Mouse (Mus musculus) midbrain, embryonic 11.5 days (tissue): ENCODE measurements around the gene Insm1. TPM values are rescaled to one million over a fixed set of nuclear protein-coding genes. Genes with fewer than 3 reads are reported as not detected.

Experiments used
- ATAC-seq: fragments of 200-750 bp; cut with Nextera tagmentation; 2 replicates; pipeline ENCODE4 v1.8.0; 2017; ENCODE audit warnings: moderate TSS enrichment, moderate library complexity; ENCODE audit not compliant: low FRiP score
- DNase-seq: peaks from one replicate; pipeline ENCODE4 v3.0.0; 2015; ENCODE audit warnings: low spot score; ENCODE audit errors: missing footprints
- H3K27ac ChIP-seq: fragments of 300-500 bp; sonication (generic); 2 replicates; pipeline ENCODE4 v1.5.1; 2014; ENCODE audit warnings: low read depth, low read length
- H3K27me3 ChIP-seq: fragments of 300-500 bp; sonication (generic); 2 replicates; pipeline ENCODE4 v1.6.1; 2014; ENCODE audit warnings: mild to moderate bottlenecking, low read length, moderate library complexity, mixed read lengths; ENCODE audit not compliant: control insufficient read depth, insufficient read depth
- H3K36me3 ChIP-seq: fragments of 300-500 bp; sonication (generic); 2 replicates; pipeline ENCODE4 v1.6.1; 2014; ENCODE audit warnings: mild to moderate bottlenecking, low read length, moderate library complexity, mixed read lengths; ENCODE audit not compliant: control insufficient read depth, insufficient read depth
- H3K4me1 ChIP-seq: fragments of 300-500 bp; sonication (generic); 2 replicates; pipeline ENCODE4 v1.6.1; 2014; ENCODE audit warnings: low read length; ENCODE audit not compliant: control insufficient read depth, insufficient read depth
- H3K4me2 ChIP-seq: fragments of 300-500 bp; sonication (generic); 2 replicates; pipeline ENCODE4 v1.6.1; 2014; ENCODE audit warnings: mild to moderate bottlenecking, moderate library complexity
- H3K4me3 ChIP-seq: fragments of 300-500 bp; sonication (generic); 2 replicates; pipeline ENCODE4 v1.5.1; 2014; ENCODE audit warnings: low read depth, low read length
- H3K9ac ChIP-seq: fragments of 300-500 bp; sonication (generic); 2 replicates; pipeline ENCODE4 v1.6.1; 2014; ENCODE audit warnings: low read length
- H3K9me3 ChIP-seq: fragments of 300-500 bp; sonication (generic); 2 replicates; pipeline ENCODE4 v1.6.1; 2016; ENCODE audit warnings: low read length; ENCODE audit not compliant: control insufficient read depth
- WGBS: fragments of 180-500 bp; shearing (Covaris S2); extraction: QIAGEN DNeasy Blood & Tissue Kit; methylation state at CpG from one replicate; pipeline ENCODE4 v1.1.7; 2014; 5-methylcytosine and 5-hydroxymethylcytosine counted together
- polyA plus RNA-seq: library from polyadenylated mRNA; unstranded; fragments of >200 nt; fragmentation: Nextera tagmentation; extraction: Ambion mirVana; gene quantifications from 2 replicates; pipeline ENCODE4 v1.2.1, GENCODE M21; 2014

Insm1 gene
- polyA plus RNA-seq, 1 experiment from 2014 or later, result 11.7 TPM

DNA sequence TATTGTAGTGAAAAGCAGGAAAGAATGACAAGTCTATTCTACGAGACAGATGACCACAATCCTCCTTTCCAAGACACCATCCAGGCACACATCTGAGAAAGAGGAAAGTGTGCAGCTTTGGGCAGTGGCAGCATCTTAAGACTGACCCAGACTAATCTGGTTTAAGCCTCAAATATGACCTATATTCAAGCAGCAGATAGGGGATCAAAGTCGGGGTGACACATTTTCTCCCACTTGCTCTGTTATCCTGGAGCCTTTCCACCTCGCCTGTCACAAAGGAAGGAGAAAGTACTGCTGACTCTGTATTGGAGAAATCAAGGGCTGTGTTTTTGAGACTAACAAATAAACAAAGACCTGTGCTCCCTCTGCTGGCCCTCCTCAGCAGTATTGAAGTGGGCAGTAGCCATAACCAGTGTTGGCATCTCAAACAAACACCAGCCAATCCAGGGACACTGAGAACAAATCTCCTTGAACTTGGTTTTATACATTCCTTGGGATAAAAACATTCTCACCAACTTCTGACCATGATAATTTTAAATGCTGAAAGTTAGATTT, 34.7 kb downstream of the Insm1 start:
- H3K9ac ChIP-seq, result no peak overlapping the region
- no peaks in the 10 kb centered on the region for H3K9me3 ChIP-seq
- no peaks in the 10 kb centered on the region for H3K36me3 ChIP-seq
- H3K27me3 ChIP-seq, result no peaks in the 10 kb centered on the region; the same call in 1 of the 2 replicates
- DNase-seq (peak; percentile 79), ATAC-seq (no peak)
- H3K4me3 ChIP-seq, result no peak overlapping the region
- no peak overlapping the region; the same call in 1 of the 2 replicates for H3K27ac ChIP-seq
- 56% methylated on average over 3 of the region's 3 CpGs for WGBS
- H3K4me2 ChIP-seq, result no peak overlapping the region
- peaks cover 31% of the 10 kb centered on the region for H3K4me1 ChIP-seq

DNA sequence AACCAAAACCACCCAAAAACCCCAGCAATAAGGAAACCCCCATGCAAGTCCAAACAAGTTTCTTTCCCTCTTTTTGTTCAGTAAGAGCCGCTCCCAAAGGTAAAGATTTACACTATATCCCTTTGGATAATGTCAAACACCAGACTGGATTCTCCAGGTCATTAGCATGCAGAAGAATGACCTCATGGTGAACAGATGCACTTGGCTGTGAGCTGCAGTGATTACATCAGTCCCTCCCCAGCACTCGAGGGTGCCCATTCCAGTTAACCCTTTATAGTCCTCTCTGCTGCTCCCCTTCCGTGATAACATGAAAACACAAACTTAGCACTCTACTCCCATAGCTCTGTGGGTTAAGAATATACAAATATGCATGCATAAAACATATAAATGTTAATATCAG, 35.3 kb downstream of the Insm1 start:
- Histone ChIP-seq H3K9ac (no peak overlapping the region), H3K4me2 (no peak overlapping the region), H3K4me1 (peaks cover 36% of the 10 kb centered on the region), H3K27ac (no peak overlapping the region; the same call in 1 of the 2 replicates), H3K36me3 (no peaks in the 10 kb centered on the region), H3K4me3 (no peak overlapping the region), H3K9me3 (no peaks in the 10 kb centered on the region), H3K27me3 (peaks cover 3% of the 10 kb centered on the region; the same call in 1 of the 2 replicates)
- DNase-seq (peak; percentile 74), ATAC-seq (peak; percentile 45; the same call in 1 of the 2 replicates)
- 42% methylated on average over 3 of the region's 3 CpGs for WGBS

DNA sequence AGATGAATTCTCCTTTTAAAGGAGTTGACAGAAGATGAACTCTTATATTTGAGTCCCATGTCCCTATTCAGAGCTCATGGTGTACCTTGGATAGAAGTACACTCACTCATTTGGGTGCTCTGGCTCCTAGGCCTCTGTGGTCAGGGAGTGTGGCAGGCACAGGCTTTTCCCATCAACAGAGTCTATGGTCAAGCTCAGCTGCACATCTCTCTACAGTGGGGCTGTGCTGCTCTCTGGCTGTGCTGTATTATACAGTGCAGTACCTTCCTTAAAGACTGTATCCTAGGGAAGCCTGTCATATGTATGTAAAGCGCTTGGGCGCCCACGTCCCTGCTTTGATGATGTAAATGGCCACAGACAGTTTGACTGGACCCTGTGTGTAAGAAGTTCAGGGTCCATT, 35.9 kb downstream of the Insm1 start:
- no peak overlapping the region for H3K9ac ChIP-seq
- no peak overlapping the region; the same call in 1 of the 2 replicates for H3K27ac ChIP-seq
- no peak overlapping the region for H3K4me3 ChIP-seq
- DNase-seq (peak; percentile 83), ATAC-seq (no peak)
- H3K9me3 ChIP-seq, result no peaks in the 10 kb centered on the region
- H3K4me2 ChIP-seq, result no peak overlapping the region
- H3K4me1 ChIP-seq, result peaks cover 42% of the 10 kb centered on the region
- peaks cover 3% of the 10 kb centered on the region; the same call in 1 of the 2 replicates for H3K27me3 ChIP-seq
- 87% methylated on average over 3 of the region's 3 CpGs for WGBS
- H3K36me3 ChIP-seq, result no peaks in the 10 kb centered on the region

DNA sequence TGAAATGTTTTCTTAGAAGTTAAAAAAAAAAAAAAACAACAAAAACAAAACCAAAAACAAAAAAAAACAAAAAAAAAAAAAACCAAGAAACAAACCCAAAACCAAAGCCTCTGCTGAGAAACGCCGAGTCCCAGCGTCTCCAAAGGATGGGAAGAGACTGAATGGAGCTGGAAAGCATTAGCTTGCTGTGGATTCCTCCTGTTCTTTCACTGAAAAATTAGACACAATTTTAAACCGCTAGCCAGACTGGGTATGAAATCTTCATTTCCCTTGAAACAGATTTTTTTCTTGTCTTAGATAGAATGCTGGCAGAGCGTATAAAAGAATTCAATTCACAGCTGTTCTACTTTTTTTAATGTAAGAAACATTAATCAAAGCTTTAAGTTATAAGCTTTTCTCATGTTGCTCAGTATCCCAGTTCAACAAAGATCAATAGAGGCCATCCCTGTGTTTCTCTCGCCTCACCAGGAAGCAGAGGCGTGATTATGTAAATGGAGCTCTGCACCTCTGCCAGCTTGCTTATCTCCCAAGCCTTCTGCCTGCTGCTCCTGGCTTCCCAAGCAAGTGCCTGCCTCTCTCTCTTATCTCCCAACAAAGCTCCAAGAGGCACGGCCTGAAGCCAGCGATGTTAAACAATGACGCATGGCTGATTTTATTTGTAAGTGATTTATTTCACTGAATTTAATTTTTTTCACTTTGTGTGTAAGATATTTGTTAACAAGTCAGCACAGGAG, 37.2 kb downstream of the Insm1 start:
- Histone ChIP-seq H3K4me3 (no peak overlapping the region), H3K4me1 (peaks cover 43% of the 10 kb centered on the region), H3K4me2 (peak overlapping the region; percentile 6), H3K27ac (peak overlapping the region; percentile 49), H3K36me3 (no peaks in the 10 kb centered on the region), H3K27me3 (peaks cover 8% of the 10 kb centered on the region; the same call in 1 of the 2 replicates), H3K9me3 (no peaks in the 10 kb centered on the region), H3K9ac (no peak overlapping the region)
- ATAC-seq, result peak; percentile 54; the same call in 1 of the 2 replicates
- peak; percentile 89 for DNase-seq
- WGBS, result 8% methylated on average over 10 of the region's 10 CpGs

DNA sequence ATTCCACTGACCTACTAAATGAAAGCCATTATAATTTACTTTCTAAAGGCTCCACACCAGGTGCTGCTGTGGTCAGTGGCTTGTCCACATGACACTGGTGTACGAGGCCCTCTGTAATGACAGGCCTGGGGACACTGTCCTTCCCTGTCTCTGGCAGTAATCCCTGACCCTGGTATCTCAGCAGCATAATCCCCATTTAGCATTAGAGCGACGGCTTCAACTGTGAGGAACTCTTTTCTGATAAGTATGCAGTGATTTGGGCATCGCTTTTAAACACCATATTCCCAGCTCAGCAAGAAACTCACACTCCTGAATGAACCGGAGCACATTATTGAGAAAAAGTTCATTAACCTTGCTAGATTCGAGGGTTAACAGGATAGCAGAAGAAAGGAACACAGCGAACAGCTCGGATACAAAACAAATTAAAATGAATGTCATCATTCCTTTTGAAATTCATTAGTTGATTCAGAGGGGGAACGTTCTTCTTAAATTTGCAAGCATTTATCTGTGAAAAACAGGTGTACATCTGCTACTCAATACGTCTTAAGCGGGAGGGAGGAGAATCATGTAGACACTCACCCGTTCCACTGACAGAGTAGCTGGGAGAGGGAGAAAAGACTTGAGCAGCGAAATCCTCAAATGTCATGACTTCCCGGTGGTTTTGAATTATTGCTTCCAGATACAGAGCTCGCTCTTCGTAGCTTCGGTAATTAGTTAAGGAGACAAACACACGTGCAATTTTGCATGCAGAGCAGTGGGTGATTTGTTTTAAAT, 38.3 kb downstream of the Insm1 start:
- no peaks in the 10 kb centered on the region for H3K9me3 ChIP-seq
- no peak overlapping the region for H3K9ac ChIP-seq
- WGBS, result 26% methylated on average over 18 of the region's 18 CpGs

DNA sequence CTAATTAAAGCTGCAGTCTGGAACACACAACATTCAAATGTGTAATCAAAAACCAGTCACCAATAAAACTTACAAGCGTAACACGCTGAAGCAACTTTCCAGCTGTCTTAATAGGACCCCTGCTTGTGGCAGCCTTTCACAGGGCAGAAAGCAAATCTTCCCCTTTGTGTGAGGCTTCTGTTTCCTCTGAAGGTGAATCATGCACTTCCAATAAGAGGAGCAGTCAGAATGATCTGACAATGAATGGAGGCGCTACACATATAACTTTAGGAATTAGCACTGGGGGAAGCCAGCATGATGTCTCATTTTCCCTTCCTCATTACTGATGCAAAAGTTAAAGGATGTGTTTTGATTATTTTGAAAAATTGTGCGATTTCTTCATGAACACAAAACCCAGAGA, 39.4 kb downstream of the Insm1 start:
- no peak overlapping the region for H3K4me2 ChIP-seq
- no peaks in the 10 kb centered on the region for H3K9me3 ChIP-seq
- no peak overlapping the region for H3K4me3 ChIP-seq
- 40% methylated on average over 4 of the region's 4 CpGs for WGBS
- H3K27me3 ChIP-seq, result peaks cover 14% of the 10 kb centered on the region; the same call in 1 of the 2 replicates
- H3K36me3 ChIP-seq, result no peaks in the 10 kb centered on the region
- no peak overlapping the region for H3K27ac ChIP-seq
- peak; percentile 83 for DNase-seq
- peaks cover 43% of the 10 kb centered on the region for H3K4me1 ChIP-seq
- H3K9ac ChIP-seq, result no peak overlapping the region
- no peak for ATAC-seq

More for the DNA sequence above, 38.3 kb downstream of the Insm1 start:
- Histone ChIP-seq H3K4me3 (no peak overlapping the region), H3K4me1 (peaks cover 43% of the 10 kb centered on the region), H3K4me2 (no peak overlapping the region), H3K36me3 (no peaks in the 10 kb centered on the region), H3K27ac (peak overlapping the region; percentile 46; the same call in 1 of the 2 replicates), H3K27me3 (peaks cover 14% of the 10 kb centered on the region; the same call in 1 of the 2 replicates)
- ATAC-seq (peak; percentile 39), DNase-seq (peak; percentile 89)

DNA sequence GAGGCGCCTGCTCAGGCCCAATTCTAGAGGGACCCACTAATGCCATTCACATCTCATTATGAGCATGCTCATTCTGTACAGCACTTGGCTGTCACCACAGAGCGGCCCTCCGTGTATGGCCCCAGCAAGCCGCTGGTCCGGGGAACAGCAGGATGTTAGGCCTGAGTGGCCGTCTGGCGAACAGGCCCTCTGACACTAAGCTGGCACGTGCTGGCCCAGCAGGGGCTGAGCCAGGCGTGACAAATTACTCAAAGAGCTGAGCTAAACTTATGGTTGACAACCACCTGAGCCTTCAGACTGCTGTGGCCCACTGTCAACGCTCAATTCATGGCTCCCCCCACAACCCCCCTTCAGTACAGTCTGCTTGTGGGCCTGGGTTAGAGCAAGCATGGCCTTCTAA, 40.5 kb downstream of the Insm1 start:
- peak; percentile 89 for ATAC-seq
- Histone ChIP-seq H3K4me2 (no peak overlapping the region), H3K9me3 (no peaks in the 10 kb centered on the region), H3K9ac (no peak overlapping the region), H3K27ac (peak overlapping the region; percentile 40), H3K4me3 (no peak overlapping the region), H3K4me1 (peaks cover 39% of the 10 kb centered on the region), H3K27me3 (peaks cover 14% of the 10 kb centered on the region; the same call in 1 of the 2 replicates), H3K36me3 (no peaks in the 10 kb centered on the region)
- DNase-seq, result peak; percentile 94
- 6% methylated on average over 10 of the region's 10 CpGs for WGBS

DNA sequence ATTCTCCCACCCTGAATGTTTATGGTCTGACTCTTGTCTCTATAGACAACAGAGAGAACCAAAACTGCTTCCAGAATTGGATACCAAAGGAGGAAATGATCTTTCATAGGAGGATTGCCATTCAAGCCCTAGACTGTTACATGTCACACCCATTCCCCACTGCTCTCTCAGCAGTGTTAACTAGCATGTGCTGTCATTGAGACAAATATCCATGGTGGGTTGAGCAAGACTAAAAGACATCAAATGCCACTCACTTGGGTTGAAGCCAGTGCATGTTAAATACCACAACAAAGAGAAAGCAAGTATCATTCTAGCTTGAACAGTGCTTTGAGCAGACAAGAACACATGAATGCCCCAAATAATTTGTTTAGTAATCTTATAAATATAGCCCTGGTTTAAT, 41.2 kb downstream of the Insm1 start:
- H3K27ac ChIP-seq, result peak overlapping the region; percentile 40; the same call in 1 of the 2 replicates
- peaks cover 14% of the 10 kb centered on the region; the same call in 1 of the 2 replicates for H3K27me3 ChIP-seq
- DNase-seq (no peak), ATAC-seq (no peak)
- H3K4me3 ChIP-seq, result no peak overlapping the region
- no peaks in the 10 kb centered on the region for H3K9me3 ChIP-seq
- no peaks in the 10 kb centered on the region for H3K36me3 ChIP-seq
- H3K4me1 ChIP-seq, result peaks cover 32% of the 10 kb centered on the region
- H3K4me2 ChIP-seq, result no peak overlapping the region
- no peak overlapping the region for H3K9ac ChIP-seq
